Mouse (Mus musculus) B cell, adult 2 months (primary cell): ENCODE measurements around the gene Tox2.
A peak's percentile ranks its signal among the peaks of the same experiment; 100 is the strongest.

ENCODE experiments used
- DNase-seq, 2 experiments: peaks; one replicate each; pipeline ENCODE4 v3.0.0; 2022

Tox2 gene

DNA sequence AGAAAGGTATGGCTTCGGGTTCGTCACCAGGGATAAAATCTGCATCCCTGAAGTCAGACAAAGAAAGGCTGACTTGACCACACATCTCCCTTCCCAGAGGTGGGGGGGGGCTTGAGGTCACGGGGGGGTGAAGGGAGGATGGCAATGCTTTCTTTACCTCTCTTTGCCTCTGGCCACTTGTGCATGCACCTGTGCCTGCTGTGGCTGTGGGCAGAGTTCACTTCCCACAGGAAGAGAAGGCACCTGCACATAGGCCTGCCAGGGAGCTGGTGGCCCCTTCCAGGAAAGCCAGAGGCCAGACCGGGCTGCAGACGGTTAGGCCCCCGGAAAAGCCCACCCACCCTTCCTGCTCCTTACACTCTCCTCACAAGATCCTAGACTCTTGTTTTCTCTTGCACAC is 128.5 kb downstream of the Tox2 start:
- DNase-seq = no peak

DNA sequence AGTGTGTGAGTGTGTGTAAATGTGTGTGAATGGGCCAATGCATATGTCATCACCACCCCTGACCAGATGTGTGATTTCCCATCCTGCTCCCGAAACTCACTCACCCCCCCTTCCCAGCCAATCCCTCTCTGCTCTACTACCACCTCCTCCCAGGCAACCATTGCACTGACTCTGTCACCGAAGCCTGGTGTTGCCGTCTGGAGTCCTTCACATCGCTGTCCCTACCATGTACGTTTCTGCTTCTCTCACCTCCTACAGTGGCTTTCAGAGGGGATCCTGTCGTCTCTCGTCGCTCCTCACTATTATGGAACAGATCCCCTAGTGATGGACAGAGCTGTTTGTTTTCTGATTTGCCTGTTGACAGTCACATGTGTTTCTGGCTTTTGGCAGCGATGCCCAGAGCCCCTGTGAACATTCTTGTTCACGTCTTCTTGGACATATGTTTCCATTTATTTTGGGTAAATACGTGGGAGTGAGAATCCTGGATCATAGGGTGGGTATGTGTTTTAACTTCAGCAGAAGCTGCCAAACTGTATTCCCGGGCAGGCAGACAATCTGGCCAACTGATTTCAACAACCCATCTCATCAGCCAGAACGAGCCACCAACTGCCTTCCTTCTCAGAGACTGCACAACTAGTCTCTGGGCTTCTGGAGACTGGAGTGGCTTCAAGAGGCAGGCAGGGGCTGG is 129.6 kb downstream of the Tox2 start:
- no peak for DNase-seq

DNA sequence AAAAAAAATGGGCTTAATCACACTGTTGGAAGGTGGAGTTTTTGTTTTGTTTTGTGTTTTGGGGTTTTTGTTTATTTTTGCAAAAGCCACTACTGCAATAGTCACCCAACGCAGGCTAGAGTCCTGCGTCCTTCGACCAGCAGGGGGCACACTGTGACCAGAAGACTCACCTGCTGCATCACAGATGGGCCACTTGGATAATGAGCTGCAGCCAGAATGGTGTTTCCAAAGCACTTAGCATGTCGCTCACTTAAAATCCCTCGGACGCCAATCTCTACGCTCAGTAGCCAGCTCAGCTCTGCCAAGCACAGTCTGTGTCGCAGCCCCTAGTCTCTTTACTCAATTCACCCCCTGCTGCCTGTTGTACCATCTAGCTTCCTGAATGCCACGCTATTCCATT is 137.3 kb downstream of the Tox2 start:
- DNase-seq = peak in 1 of 2 experiments; percentile 17

DNA sequence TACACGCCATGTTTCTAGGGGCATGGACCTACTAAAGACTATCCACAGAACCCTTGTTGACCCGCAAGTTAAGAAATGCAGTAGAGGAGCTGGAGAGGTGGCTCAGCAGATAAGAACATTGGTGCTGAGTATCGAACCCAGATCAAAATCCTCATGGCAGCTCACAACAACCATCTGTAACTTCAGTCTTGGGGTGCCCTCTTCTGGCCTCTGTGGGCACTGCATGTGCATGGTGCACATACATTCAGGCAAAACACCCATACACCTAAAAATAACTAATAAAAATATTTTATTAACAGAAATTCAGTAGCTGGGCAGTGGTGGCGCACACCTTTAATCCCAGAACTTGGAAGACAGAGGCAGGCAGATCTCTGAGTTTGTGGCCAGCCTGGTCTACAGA is 140.7 kb downstream of the Tox2 start:
- peak; percentile 38 to 43 for DNase-seq

DNA sequence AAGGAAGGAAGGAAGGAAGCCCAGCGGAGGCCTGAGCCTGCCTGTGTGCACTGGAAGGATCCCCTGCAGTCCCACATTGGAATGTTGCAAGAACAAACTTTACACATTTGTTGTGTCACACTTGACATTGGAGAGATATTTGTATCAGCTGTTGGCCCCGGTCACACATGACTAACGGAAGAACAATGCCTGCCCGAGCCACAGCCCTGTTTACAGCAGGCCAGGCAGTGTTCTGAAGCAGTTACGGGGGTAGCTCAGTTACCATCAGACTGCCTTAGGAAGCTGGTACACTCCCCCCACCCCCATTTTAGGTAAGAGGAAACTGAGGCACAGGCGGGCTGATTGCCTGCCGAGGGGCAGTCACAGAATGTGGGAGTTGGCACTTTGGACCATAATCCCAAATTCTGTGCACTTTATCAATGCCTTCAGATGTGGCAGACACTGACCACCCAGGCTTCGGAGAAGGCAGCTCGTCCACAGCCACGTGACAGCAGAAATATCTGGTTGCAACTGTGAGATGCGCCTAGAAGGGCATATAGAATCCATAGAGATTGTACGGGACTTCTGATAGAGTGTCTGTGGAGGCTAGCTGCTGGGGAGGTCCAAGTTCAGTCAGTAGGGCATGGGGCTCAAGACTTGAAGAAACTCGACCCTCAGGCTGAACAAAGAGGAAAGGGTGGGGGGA is 142.2 kb downstream of the Tox2 start:
- no peak for DNase-seq

DNA sequence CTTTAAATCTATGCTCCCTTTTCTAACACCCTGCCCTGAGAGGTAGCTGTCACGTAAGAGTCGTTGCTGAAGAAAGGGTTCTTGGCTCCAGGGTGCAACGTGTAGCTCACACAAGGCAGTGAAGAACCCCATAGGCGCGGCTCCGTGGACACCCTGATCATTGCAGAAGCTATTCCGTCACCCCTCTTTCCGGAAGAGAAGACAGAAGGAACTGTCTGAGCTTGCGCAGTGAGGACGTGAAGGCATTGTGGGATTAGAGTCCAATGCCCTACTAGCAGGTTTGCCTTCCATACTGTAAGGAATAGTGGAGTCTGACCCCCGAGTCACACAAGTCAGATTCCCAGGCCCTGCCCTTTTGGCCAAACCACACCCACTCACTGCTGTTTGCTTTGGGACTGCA is 143.6 kb downstream of the Tox2 start:
- DNase-seq = no peak

DNA sequence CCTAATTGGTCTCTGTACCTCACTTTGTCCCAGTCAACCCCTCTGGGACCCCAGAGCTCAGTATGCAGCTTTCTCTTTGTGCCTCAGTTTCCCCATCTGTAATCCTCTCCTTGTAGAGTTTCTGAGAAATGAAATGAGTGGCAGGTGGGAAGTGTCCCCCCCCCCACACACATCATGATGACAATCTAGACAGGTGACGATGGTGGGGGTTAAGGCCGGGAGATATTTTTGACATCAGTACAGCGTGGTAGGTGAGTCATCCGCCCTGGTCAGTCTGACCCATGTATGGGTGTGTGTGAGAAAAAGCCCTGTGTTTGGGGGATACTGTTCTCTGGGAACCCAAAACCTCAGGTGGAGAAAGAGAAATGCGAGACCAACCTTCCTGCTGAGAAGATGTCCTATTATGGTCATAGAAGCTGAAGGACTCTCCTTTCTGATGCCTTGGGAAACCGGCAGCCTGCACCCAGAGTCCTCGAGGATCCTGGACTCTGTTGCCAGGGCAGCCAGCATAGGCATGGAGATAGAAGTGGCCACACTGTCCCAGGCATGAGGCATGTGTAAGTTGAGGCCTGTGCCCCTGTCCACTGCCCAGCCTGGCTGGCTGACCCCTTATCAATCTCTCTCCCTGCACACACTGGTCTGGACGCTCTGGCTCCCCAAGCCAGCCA is 144.7 kb downstream of the Tox2 start:
- no peak for DNase-seq

DNA sequence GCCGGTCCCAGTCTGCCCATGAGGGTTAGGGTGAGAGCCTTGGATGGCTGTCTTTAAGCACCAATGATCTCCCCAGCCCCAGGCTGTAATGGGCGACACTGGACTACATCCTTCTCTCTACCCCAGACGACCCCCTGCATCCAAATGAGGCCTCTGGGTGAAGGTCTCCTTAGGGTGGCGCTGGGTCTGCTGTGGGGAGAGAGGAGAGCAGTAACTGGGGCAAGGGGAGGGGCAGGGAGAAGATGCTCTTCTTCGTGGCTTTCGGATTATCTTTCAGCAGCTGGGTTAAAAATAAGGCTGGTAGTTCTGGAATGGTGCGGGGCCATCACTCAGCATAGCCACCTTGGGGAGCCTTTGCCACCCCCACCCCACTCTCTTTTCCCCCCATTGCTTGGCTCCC is 145.8 kb downstream of the Tox2 start:
- DNase-seq = no peak

DNA sequence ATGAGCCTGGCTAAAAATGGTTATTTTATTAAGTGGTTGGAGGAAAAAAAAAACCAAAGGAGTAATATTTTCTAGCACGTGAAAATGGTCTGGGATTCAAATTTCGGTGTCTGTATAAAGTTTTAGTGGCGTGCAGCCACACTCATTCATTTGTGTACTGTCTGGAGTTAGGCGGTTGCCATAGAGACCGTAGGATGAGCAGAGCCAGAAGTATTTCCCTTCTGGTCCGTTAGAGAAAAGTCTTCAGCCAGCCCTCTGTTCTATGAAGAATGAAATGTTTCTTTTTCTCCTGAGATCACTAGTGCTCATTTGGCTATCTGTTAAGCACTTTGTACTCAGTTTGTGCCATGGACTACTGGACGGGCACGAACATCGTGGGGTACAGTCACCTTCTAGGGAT is 146.5 kb downstream of the Tox2 start:
- no peak for DNase-seq

DNA sequence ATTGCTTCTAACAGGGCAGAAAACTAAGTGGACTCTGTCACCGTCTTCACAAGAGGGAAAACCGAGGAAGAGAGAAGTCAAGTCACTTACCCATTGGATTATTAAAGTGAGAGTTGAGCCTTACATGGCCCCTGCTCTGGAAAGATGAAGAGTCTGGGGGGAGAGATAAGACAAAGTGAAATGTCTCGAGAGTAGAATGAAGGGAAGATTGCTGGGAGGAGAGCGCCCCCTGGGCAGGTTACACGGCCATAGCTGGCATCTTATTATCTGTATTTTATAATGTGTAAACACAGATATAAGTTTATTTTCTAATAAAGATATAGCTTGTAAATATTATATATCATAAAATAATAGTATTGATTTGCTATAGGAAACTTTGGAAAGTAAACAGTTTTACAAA is 147.5 kb downstream of the Tox2 start:
- no peak for DNase-seq

DNA sequence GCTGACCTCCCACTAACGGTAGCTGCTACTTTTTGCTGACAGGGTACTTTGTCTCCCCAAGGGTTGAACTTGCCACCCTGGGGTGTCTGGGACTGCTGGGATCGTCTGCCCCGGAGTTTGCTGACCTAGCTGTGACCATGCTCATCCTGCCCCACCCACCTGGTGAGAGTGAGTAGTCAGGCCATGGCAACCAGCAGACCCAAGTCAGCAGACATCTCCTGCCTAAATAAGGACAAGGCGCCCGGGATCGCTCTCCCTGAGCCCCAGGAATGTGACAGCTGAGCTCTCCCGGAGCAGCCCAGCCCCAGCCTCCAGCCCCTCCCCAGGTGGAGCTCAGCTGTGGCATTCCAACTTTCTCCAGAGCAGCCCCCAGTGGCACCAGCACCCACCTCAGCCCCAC is 150.8 kb downstream of the Tox2 start:
- no peak for DNase-seq

DNA sequence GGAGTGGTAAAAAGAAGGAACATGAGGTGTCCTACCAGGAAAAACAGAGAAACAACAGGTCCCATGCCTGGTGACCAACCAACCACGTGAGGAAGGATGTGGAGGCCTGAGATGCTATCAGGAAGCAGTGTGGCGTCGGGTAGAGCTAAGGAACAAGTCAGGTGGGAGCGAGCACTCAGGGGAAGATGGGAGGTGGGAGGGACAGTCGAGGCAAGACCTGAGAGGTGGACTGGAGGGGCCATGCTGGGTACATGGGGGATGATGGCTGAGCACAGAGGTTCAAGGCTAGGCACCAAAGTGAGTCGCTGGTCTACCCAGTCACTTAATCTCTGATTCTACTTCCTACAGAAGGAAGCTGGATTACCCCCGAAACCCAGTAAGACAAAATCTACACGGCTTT is 152.7 kb downstream of the Tox2 start:
- no peak for DNase-seq

DNA sequence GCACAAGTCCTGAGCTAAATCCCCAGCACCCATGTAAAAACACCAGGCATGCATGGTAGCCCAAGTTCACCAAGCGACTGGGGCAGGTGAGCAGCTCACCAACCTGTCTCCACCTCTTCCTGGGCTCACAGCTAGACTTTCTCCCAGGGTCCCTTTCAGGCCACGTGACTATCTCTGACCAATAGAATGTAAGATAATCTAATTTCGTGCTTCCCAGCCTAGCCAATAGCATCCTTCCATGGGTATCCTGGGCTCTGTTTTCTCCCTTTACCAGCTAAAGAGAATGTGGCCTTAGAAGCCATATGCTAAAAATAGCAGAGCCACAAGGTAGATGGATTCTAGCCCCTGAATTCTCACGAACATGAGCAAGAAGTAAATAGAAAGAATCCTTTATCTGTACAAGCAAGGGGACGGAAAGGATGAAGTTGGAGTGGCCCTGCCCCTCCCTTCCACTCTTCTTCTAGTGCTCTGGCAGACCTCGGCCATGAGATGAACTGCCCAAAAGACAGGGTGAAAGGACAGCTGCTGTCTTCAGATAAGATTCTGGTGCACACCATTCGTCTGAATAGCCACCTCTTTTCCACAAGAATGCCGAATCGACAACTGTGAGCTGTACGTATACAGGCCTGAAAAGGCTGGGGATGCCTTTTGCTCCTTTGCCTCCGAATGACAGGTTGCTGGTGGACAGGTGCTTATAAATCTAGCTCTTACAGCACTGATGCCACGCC is 153.4 kb downstream of the Tox2 start:
- DNase-seq = no peak

DNA sequence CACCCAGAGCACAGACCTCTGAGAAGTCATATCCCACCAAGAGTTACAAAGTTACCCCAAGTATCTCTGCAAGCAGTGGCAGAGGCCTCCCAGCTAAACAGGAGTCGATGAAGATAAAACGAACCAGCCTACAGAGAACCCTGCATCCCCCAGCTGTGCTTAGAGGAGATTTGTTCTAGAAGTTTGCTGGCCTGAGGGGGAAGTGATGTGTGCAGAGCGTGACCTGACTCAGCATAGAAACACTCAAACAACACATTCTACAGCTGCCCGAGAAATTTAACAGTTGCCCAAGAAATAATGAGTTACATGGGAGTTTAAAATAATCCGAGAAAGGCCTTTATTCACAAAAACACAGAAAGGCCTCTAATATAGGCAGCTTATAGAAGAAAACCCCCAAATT is 155.7 kb downstream of the Tox2 start:
- no peak for DNase-seq

DNA sequence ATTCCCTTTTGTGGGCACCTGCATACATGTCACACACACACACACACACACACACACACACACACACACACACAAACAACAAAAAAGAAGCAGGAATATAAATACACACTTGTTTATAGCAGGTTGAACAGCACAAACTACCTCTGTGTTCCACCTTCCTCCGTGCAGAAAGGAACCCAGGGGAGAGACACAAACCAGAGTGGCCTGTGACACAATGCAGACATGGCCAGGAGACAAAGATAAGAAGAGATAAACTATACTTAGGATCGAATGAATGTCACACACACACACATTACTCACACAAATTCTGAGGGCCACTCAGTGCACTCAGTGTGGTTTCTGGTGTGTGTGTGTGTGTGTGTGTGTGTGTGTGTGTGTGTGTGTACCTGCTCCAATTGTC is 156.3 kb downstream of the Tox2 start:
- DNase-seq = no peak

DNA sequence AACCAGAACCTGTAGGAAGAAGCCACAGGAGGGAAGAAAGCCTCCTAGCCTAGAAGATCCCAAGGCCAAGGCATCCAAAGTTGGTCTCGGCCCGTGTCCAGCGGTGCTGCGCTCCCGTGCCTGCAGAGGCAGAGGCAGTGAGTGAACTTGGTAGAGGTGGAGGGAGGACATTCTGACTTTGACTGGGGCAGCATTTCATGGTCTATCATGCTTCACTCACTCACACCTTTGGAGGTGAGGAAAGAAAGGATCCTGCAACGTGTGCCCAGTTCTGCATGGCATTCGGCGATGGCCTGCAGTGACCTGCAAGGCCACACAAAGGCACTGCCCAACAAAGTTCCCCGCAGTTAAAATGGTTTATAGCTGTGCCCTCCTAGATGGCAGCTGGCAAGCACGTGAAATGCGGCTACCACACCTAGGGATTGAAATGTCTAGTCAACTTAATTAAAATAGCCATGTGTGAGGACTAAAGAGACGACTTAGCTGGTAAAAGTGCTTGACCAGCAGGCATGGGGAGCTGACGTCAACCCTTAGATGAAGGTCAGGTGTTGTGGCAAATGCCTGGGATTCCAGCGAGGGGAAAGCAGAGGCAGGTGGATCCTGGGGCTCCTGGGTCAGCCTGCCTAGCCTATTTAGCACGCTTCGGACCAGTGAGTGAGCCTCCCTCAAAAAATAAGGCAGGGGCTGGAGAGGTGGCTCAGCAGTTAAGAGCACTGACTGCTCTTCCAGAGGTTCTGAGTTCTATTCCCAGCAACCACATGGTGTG is 158.1 kb downstream of the Tox2 start:
- DNase-seq = no peak

DNA sequence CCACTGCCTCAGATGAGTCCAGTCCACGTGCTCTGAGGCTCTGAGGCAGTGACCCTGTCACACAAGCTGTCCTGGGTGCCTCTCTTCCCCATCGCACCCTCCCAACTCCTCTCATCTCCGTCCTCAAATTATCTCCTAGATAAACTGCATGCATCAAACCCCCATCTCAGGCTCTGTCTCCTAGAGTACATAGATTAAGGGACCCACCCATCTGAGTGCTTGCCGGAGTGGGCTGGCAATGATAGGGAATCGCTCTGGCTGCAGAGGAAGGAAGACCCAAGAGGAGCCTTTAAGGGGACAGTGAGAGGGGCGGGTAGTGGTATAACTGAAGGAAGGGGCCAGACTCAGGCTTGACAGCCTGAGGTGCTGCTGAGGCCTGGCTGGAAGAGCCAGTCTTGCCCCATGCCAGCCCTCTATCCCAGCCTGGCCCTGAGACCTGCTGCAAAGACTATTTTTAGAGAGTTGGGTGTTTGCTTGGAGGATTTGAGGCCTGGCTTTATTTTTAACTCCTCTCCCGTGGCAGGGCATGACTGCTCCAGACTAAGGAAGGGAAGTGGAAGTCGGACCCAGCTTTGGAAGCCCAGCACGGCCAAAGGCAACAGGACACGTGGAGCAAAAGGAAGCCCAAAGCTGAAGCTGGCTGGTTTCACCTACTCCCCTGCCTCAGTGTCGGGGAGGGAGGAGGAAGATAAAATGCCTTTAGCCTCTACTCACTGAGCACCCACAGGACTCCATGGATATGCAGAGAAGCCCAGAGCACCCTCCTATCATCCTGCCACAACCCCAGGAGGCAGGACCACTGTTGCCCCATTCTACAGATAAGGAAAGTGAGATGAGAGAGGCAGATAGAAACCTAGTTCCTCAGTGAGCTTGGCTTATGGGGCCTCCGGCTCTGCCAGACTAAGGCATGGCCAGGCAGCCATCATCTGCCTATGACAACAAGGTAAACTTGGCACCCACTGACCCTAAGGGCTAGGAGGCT is 160.3 kb downstream of the Tox2 start:
- DNase-seq = no peak

DNA sequence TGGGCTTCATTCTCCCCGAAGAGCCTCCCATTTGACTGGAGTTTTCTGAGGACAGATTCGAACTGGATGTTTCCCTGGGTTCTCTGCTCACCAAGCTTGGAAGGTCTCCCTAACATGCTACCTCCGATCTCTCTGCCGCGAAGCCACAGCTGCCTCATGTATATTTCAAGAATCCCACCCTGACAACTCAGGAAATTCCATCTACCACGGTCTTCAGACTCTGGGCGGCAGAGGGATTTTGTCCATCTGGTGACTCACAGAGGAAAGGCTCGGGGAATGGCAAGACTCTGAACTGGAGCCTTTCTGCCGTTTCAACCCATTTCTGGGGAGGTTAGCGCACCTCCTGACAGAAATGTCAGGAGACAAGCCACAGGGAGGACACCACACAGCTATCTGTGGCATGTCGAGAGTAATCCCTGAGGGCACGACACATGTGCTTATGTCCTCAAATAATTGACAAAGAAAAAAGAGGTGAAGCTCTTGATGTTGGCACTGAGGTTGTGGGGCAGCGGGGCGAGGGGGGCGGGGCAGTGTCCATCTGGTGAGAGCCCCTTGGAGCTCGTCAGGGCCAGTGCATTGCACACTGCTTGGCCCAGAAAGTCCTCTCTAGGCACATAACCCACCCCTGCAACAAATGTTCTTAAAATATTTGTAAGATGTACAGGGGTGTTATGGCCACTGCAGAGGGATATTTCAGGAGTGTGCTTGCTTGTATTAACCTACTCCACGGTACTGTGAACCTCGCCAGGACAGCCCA is 162.0 kb downstream of the Tox2 start:
- no peak for DNase-seq

DNA sequence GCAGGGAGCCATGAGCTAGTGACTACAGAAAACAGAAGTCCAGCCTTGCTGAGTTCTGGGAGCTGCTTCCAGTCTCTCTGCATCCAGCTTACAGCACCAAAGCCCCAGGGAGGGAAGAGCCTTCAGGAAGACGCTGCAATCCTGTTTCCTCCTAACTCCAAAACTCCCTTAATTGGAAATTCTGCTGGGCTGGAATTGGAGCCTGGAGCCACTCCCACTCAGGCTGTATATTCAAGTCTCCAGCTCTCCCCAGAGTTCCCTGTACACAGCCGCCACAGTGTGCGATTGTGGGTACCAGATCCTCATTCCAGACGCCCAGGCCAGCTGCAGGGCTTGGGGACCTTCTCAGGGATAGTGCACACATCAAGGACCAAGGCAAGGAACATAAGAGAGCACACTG is 167.2 kb downstream of the Tox2 start:
- DNase-seq = no peak

DNA sequence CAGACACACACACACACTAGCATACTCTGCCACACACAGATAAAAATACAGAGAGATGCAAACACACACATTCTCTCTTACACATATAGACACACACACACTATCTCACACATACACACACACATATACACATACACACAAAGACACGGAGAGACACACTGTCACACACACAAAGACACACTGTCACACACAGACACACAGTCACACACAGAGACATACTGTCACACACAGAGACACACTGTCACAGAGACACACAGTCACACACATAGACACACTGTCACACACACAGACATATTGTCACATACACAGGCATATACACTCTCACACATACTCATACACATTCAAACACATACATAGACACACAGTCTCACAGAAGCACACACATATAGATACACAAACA is 169.7 kb downstream of the Tox2 start:
- no peak for DNase-seq
